Comparison of ENCODE assay signal across 8 mouse cellular contexts in genomic region chr13:107954445-107955261, GRCm38 (mm10).
DNase-seq lines count a peak whose midpoint lies in the region; ATAC-seq and TF ChIP-seq lines count a peak whose summit lies in the region.

No protein-coding gene starts in this region.

- H3K36me3 ChIP-seq in heart, embryonic 10.5 days = no peaks in the 10 kb centered on the region
- H3K36me3 ChIP-seq in embryonic facial prominence, embryonic 15.5 days = no peaks in the 10 kb centered on the region
- H3K36me3 ChIP-seq in liver, embryonic 15.5 days (replicated peaks) = no peaks in the 10 kb centered on the region

- H3K9me3 ChIP-seq in heart, embryonic 10.5 days = no peaks in the 10 kb centered on the region
- H3K9me3 ChIP-seq in embryonic facial prominence, embryonic 15.5 days (replicated peaks) = no peaks in the 10 kb centered on the region
- no peaks in the 10 kb centered on the region for H3K9me3 ChIP-seq in liver, embryonic 15.5 days (replicated peaks)

- no peak overlapping the region for H3K9ac ChIP-seq in embryonic facial prominence, embryonic 15.5 days
- no peak overlapping the region for H3K9ac ChIP-seq in liver, embryonic 15.5 days

- WGBS in heart, embryonic 10.5 days = 29% methylated on average over 16 of the region's 16 CpGs
- WGBS in embryonic facial prominence, embryonic 15.5 days = 42% methylated on average over 16 of the region's 16 CpGs
- 41% methylated on average over 16 of the region's 16 CpGs for WGBS in liver, embryonic 15.5 days (ENCODE audit: insufficient replicate concordance)

- TF ChIP-seq CTCF in gastrocnemius, adult 2 months (IDR thresholded peaks at IDR 0.05) = no peak

- 0 out of 2 replicates have a peak overlapping the region, but pooled peaks have one; percentile 13 for H3K4me2 ChIP-seq in embryonic facial prominence, embryonic 15.5 days (replicated peaks)
- peak overlapping the region; percentile 41 for H3K4me2 ChIP-seq in liver, embryonic 15.5 days

- H3K4me1 ChIP-seq in heart, embryonic 10.5 days = peaks cover 19% of the 10 kb centered on the region
- H3K4me1 ChIP-seq in embryonic facial prominence, embryonic 15.5 days = peaks cover 16% of the 10 kb centered on the region; the same call in 1 of the 2 replicates
- peaks cover 18% of the 10 kb centered on the region; the same call in 1 of the 2 replicates for H3K4me1 ChIP-seq in liver, embryonic 15.5 days (replicated peaks)

- H3K27ac ChIP-seq in heart, embryonic 10.5 days = peak overlapping the region; percentile 56
- peak overlapping the region; percentile 39; the same call in 1 of the 2 replicates for H3K27ac ChIP-seq in embryonic facial prominence, embryonic 15.5 days (replicated peaks)
- H3K27ac ChIP-seq in liver, embryonic 15.5 days (replicated peaks) = no peak overlapping the region
- no peak overlapping the region for H3K27ac ChIP-seq in gastrocnemius, adult 2 months

- ATAC-seq in embryonic facial prominence, embryonic 15.5 days (ENCODE audit: insufficient number of reproducible peaks, low FRiP score, low TSS enrichment, low read depth) = no peak
- ATAC-seq in liver, embryonic 15.5 days (ENCODE audit: insufficient read depth) = peak; percentile 56

- H3K27me3 ChIP-seq in heart, embryonic 10.5 days (ENCODE audit: insufficient read depth, poor library complexity, severe bottlenecking) = no peaks in the 10 kb centered on the region
- no peaks in the 10 kb centered on the region for H3K27me3 ChIP-seq in embryonic facial prominence, embryonic 15.5 days
- no peaks in the 10 kb centered on the region for H3K27me3 ChIP-seq in liver, embryonic 15.5 days

- no peak for DNase-seq in heart, embryonic 10.5 days (ENCODE audit: low spot score)
- no peak for DNase-seq in heart, adult 9 months (ENCODE audit: low spot score in 2 of 2)
- peak; percentile 48 for DNase-seq in CD4-positive, CD25-positive, alpha-beta regulatory T cell, adult 2 months (ENCODE audit: low read depth, low spot score)
- no peak for DNase-seq in gastrocnemius, adult 2 months
- DNase-seq in layer of hippocampus, adult 9-10 months (ENCODE audit: low spot score) = no peak
- DNase-seq in lung, postnatal 36 days = no peak

- H3K4me3 ChIP-seq in heart, embryonic 10.5 days = peak overlapping the region; percentile 42; the same call in 1 of the 2 replicates
- H3K4me3 ChIP-seq in embryonic facial prominence, embryonic 15.5 days (replicated peaks) = no peak overlapping the region
- no peak overlapping the region for H3K4me3 ChIP-seq in liver, embryonic 15.5 days (replicated peaks)
- no peak overlapping the region for H3K4me3 ChIP-seq in gastrocnemius, adult 2 months

- intact Hi-C loops in gastrocnemius, adult 2 months (cut with DNase I) = no loop called here

Comparison
In these comparisons a context has a peak if more than half of its experiments do, and no peak if none do; other contexts are left out.
1. H3K27ac ChIP-seq: peak in heart, embryonic 10.5 days (single experiment) and embryonic facial prominence, embryonic 15.5 days (single experiment); none in liver, embryonic 15.5 days (single experiment) and gastrocnemius, adult 2 months (single experiment).